Mouse (Mus musculus) heart, adult 8-10 months (tissue): Measurements from ENCODE around the gene Mettl1. TPM values are rescaled to one million over a fixed set of nuclear protein-coding genes. Genes with fewer than 3 reads are reported as not detected.

Source experiments
- DNase-seq: peaks from one replicate; pipeline ENCODE4 v3.0.0; 2022; ENCODE audit warnings: low spot score
- total RNA-seq, 4 experiments: library from RNA; stranded (reverse); gene quantifications; 2 replicates each; pipeline ENCODE4 v1.2.4; 2022

Gene Mettl1
- total RNA-seq, result 1 to 10 TPM; 7.5 to 9.6 (median 9.2) TPM

- DNase-seq, result no peak
These were observed at the start of gene Mettl1, which contains the start of gene Eef1akmt3 for GRCm38 (mm10) chr10:127041274-127041766. Gene Mettl1, plus strand, starts transcription at chr10:127041414. Gene Eef1akmt3, minus strand, starts transcription at chr10:127041513.

DNA sequence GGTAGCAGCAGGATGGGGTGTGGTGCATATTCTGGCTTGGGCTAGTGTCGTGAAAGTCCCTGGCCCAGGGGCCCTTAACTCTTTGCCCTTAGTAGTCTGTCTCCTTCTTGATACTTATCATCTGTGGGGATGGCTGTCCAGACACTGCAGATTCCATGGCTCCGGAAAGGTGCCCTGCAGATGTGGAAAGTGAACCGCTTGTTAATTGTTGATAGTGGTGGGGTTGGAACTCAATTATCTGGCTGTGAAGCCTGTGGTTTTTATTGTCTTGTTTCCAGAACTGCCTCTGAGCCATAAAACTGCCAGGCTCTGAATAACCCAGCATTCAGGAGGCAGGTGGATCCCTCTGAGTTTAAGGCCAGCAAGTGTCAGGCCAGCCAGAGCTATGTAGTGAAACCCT lies 49.5 kb upstream of the Mettl1 start:
- DNase-seq, result no peak

- DNase-seq, result no peak
These were observed 47.6 kb upstream of the Mettl1 start for GRCm38 (mm10) chr10:126993621-126994020.

GRCm38 (mm10) chr10:126997340-126998113 lies 43.7 kb upstream of the Mettl1 start:
- DNase-seq, result no peak

DNA sequence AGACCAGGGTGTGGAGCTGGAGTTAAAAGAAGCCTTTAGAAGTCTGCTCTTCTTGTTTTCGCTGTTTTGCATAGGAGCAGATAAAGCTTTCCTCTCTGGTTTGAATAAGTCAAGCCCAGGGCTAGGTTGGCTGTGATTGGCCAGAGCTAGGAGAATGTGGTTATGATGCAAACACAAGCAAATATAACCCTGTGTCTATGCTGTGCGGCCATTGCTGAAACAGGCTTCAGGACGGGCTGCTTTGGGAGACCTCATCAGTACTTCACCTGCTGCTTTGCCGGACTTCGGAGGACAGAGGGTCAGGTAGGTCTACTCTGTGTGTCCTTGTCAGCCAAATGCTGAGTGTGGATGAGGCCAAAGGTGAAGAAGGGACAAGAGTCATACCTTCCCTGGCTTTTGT lies 40.7 kb upstream of the Mettl1 start, which contains the start of gene Avil:
Gene Avil (plus strand): TSS at position 181 of the 400 bp plus-strand sequence.
- DNase-seq, result no peak

GRCm38 (mm10) chr10:127001297-127001696 lies 39.9 kb upstream of the Mettl1 start:
- DNase-seq, result no peak

- no peak for DNase-seq
These were observed 39.2 kb upstream of the Mettl1 start for GRCm38 (mm10) chr10:127002056-127002455.

- DNase-seq, result no peak
These were observed 38.4 kb upstream of the Mettl1 start for GRCm38 (mm10) chr10:127002765-127003164.

DNA sequence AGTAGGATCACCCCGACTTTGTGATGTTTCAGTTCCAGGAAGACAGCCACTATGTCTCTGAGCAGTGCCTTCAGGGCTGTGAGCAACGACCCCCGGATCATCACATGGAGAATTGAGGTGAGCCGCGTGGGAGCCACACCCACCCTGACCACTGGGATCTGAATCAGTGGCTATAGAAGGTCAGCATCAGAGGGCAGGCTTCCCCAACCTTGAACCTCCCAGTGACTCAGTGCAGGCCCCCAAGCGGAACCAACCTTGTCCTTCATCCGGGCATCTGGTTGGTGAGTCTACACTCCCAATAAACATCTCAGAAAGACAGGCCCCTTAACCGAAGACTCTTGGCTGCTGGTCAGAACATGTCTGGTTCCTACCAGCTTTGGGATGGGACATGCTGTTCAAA lies 37.9 kb upstream of the Mettl1 start:
- no peak for DNase-seq

- DNase-seq, result no peak
These were observed 37.4 kb upstream of the Mettl1 start for GRCm38 (mm10) chr10:127003806-127004205.

GRCm38 (mm10) chr10:127016488-127016887 lies 24.7 kb upstream of the Mettl1 start:
- DNase-seq, result no peak

DNA sequence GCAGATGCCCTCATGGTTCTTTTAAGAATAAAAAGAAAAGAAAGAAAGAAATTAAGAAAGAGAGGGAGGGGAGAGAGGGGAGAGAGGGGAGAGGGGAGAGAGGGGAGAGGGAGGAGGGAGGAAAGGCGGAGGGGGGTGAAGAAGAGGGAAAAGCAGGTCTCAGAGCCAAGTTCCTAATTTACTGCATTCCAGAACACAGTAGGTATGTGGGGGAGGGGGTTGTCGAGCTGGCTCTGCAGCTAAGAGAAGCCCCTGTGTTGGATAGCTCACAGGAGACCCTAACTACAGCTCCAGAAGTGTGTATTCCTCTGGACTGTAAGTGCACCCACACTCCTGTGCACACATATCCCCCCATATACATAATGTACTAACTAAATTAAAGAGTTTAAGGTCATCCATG lies 24.1 kb upstream of the Mettl1 start:
- no peak for DNase-seq

- DNase-seq, result no peak
These were observed 22.8 kb upstream of the Mettl1 start for GRCm38 (mm10) chr10:127018422-127018821.

GRCm38 (mm10) chr10:127030336-127031296 lies 10.6 kb upstream of the Mettl1 start, which contains the start of gene Tsfm:
Gene Tsfm, minus strand, starts transcription at chr10:127030840.
- peak; percentile 90 for DNase-seq

DNA sequence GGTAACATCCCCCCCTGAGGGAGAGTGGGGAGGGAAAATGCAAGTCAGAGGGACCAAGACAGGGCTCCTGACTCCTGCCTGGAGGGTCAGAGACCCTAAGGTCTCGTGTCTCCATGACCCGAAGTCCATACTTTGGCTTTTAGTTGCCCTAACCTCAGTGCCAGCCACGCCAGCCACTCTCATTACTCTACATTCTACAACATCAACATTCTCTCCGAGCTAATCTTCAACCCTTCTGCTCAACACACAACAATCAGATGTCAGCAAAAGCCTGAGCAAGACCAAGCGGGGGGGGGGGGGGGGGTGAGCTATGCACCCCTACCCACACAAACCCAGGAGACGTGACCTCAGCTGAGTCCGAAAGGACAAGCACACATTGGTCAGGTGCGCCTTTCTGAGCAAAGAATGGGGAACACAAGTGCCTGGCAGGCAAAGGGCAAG lies 7.9 kb upstream of the Mettl1 start:
- no peak for DNase-seq

GRCm38 (mm10) chr10:127036273-127036672 lies 4.9 kb upstream of the Mettl1 start:
- DNase-seq, result no peak

DNA sequence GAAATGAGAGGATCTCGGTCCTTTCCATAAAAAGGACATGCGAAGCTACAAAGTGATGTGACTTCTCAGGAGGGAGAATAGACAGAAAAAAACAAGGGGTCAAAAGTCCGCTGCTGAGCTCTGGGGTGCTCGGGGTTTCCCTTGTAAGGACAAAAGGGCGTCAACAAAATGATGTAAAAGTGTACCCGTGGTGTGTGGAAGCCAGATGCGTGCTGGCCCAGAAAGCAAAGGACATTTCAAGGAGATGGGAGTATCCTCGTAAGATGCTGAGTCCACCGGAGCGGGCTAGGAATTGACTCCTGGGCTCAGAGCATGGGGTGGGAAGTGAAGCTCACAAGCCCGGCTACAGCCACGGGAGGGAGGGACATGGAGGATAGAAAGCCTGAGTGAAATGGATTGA lies 3.6 kb upstream of the Mettl1 start:
- no peak for DNase-seq

- no peak for DNase-seq
These were observed 522 bp upstream of the Mettl1 start for GRCm38 (mm10) chr10:127040569-127041214.

- DNase-seq, result peak; percentile 86
These were observed 642 bp downstream of the Mettl1 start for GRCm38 (mm10) chr10:127041774-127042338.

- DNase-seq, result no peak
These were observed 1.4 kb downstream of the Mettl1 start for GRCm38 (mm10) chr10:127042468-127043115.

- DNase-seq, result no peak
These were observed 2.0 kb downstream of the Mettl1 start for GRCm38 (mm10) chr10:127043187-127043586.
